Comparison of ENCODE assay signal across 24 mouse cellular contexts in genomic region chr4:13194765-13195164, GRCm38 (mm10).
DNase-seq lines count a peak whose midpoint lies in the region; ATAC-seq lines count a peak whose summit lies in the region.
"Had no signal": no experiment of that assay in that cellular context is flagged by ENCODE, and none has a peak within 500 bp of the region (broad histone marks: within the 10 kb centered on the region; RNA-seq: fewer than 3 reads in every experiment).

No protein-coding gene starts in this region.

- 42% methylated on average over 3 of the region's 3 CpGs for WGBS in forebrain, embryonic 16.5 days
- WGBS in forebrain, embryonic 10.5 days: 80% methylated on average over 3 of the region's 3 CpGs

- H3K36me3 ChIP-seq in forebrain, embryonic 16.5 days (ENCODE audit: control insufficient read depth, insufficient read depth): no peaks in the 10 kb centered on the region
- no peaks in the 10 kb centered on the region for H3K36me3 ChIP-seq in forebrain, embryonic 10.5 days (replicated peaks)
- H3K36me3 ChIP-seq: heart, embryonic 12.5 days; heart, embryonic 15.5 days; hindbrain, embryonic 10.5 days; hindbrain, embryonic 13.5 days; intestine, embryonic 15.5 days had no signal

- no peak overlapping the region for H3K4me3 ChIP-seq in forebrain, embryonic 16.5 days (replicated peaks; ENCODE audit: low read length)
- H3K4me3 ChIP-seq in forebrain, embryonic 10.5 days: no peak overlapping the region
- H3K4me3 ChIP-seq: heart, embryonic 12.5 days; heart, embryonic 15.5 days; hindbrain, embryonic 10.5 days; hindbrain, embryonic 13.5 days; intestine, embryonic 15.5 days had no signal

- no peaks in the 10 kb centered on the region for H3K27me3 ChIP-seq in forebrain, embryonic 16.5 days (replicated peaks; ENCODE audit: control insufficient read depth, insufficient read depth, low read length)
- no peaks in the 10 kb centered on the region for H3K27me3 ChIP-seq in forebrain, embryonic 10.5 days (ENCODE audit: poor library complexity, severe bottlenecking)
- H3K27me3 ChIP-seq: heart, embryonic 12.5 days; heart, embryonic 15.5 days; hindbrain, embryonic 13.5 days; intestine, embryonic 15.5 days had no signal

- peak; percentile 43; the same call in 1 of the 2 replicates for ATAC-seq in forebrain, embryonic 16.5 days
- ATAC-seq: activated CD4-positive, CD25-positive, alpha-beta regulatory T cell, adult 4 months; hindbrain, embryonic 16.5 days; intestine, embryonic 15.5 days had no signal

- no peak overlapping the region for H3K4me2 ChIP-seq in forebrain, embryonic 16.5 days (ENCODE audit: low read length)
- H3K4me2 ChIP-seq: heart, embryonic 12.5 days; heart, embryonic 15.5 days; hindbrain, embryonic 13.5 days; intestine, embryonic 15.5 days had no signal

- no peaks in the 10 kb centered on the region for H3K9me3 ChIP-seq in forebrain, embryonic 16.5 days (ENCODE audit: control insufficient read depth, low read length)
- H3K9me3 ChIP-seq in forebrain, embryonic 10.5 days: no peaks in the 10 kb centered on the region
- H3K9me3 ChIP-seq: heart, embryonic 12.5 days; heart, embryonic 15.5 days; hindbrain, embryonic 10.5 days; hindbrain, embryonic 13.5 days; intestine, embryonic 15.5 days had no signal

- 0 out of 2 replicates have a peak, but pooled peaks cover 5% of the 10 kb centered on the region for H3K4me1 ChIP-seq in forebrain, embryonic 16.5 days (replicated peaks; ENCODE audit: control insufficient read depth, insufficient read depth, low read length)
- no peaks in the 10 kb centered on the region for H3K4me1 ChIP-seq in forebrain, embryonic 10.5 days
- H3K4me1 ChIP-seq: heart, embryonic 12.5 days; heart, embryonic 15.5 days; hindbrain, embryonic 10.5 days; hindbrain, embryonic 13.5 days; intestine, embryonic 15.5 days had no signal

- no peak overlapping the region for H3K27ac ChIP-seq in forebrain, embryonic 16.5 days (ENCODE audit: low read length)
- H3K27ac ChIP-seq in forebrain, embryonic 10.5 days: no peak overlapping the region
- H3K27ac ChIP-seq: heart, embryonic 15.5 days; hindbrain, embryonic 10.5 days; hindbrain, embryonic 13.5 days; intestine, embryonic 15.5 days had no signal

- H3K9ac ChIP-seq in forebrain, embryonic 16.5 days (replicated peaks; ENCODE audit: low read depth, low read length): no peak overlapping the region
- H3K9ac ChIP-seq: heart, embryonic 12.5 days; heart, embryonic 15.5 days; hindbrain, embryonic 13.5 days; intestine, embryonic 15.5 days had no signal

- DNase-seq in cerebellum, adult 9-10 months: peak; percentile 12
- DNase-seq in cerebellum, adult 8-10 months: no peak
- no peak for DNase-seq in forebrain, embryonic 10.5 days (ENCODE audit: extremely low spot score, low spot score)
- peak; percentile 69 for DNase-seq in brain, adult 2 months (ENCODE audit: low read depth, low spot score)
- DNase-seq in telencephalon, adult 2 months (ENCODE audit: low read depth, low spot score): peak; percentile 12
- DNase-seq in adrenal gland, adult 18-20 months (ENCODE audit: low spot score in 2 of 2): no peak
- DNase-seq: adrenal gland, postnatal 14 days; cerebellum, adult 11 months; cerebellum, adult 9-11 months; cerebellum, postnatal 36 days; gastrocnemius, postnatal 25 days; heart, adult 18-20 months; heart, postnatal 10 days; heart, postnatal 36 days; kidney, adult 11 months; kidney, adult 8-10 months had no signal

Comparison
In these comparisons a context has a peak if more than half of its experiments do, and no peak if none do; other contexts are left out.
1. DNase-seq: peak in cerebellum, adult 9-10 months (single experiment), brain, adult 2 months (single experiment) and telencephalon, adult 2 months (single experiment); none in cerebellum, adult 8-10 months (single experiment), forebrain, embryonic 10.5 days (single experiment) and adrenal gland, adult 18-20 months (0 of 2).